Comparison of ENCODE assay signal across 8 mouse cellular contexts in genomic region chr5:100158791-100159637, GRCm38 (mm10). TPM values are rescaled to one million over a fixed set of nuclear protein-coding genes. Genes with fewer than 3 reads are reported as not detected.
DNase-seq lines count a peak whose midpoint lies in the region; ATAC-seq and TF ChIP-seq lines count a peak whose summit lies in the region.

No protein-coding gene starts in this region.

- peak overlapping the region; percentile 60 for H3K4me3 ChIP-seq in heart, adult 2 months
- peak overlapping the region; percentile 59 for H3K4me3 ChIP-seq in kidney, adult 2 months (ENCODE audit: insufficient read depth, low read depth, low read length)
- H3K4me3 ChIP-seq in liver, embryonic 12.5 days = peak overlapping the region; percentile 61

- H3K27ac ChIP-seq in heart, adult 2 months = peak overlapping the region; percentile 45
- no peak overlapping the region; the same call in 1 of the 2 replicates for H3K27ac ChIP-seq in kidney, adult 2 months (ENCODE audit: insufficient read depth, low read depth, low read length)
- H3K27ac ChIP-seq in liver, embryonic 12.5 days = no peak overlapping the region

- no peaks in the 10 kb centered on the region for H3K9me3 ChIP-seq in liver, embryonic 12.5 days (replicated peaks)

- H3K4me2 ChIP-seq in liver, embryonic 12.5 days = peak overlapping the region; percentile 72

- intact Hi-C loops in heart, adult 2 months (cut with DNase I) = loop anchor here (5.0 kb wide), 1 partner anchor 87 kb away; no protein-coding TSS in a partner anchor

- no peak for TF ChIP-seq POLR2A in heart, adult 2 months (IDR thresholded peaks at IDR 0.05; ENCODE audit: insufficient read depth, low read depth, low read length)
- no peak for TF ChIP-seq POLR2A in kidney, adult 2 months (IDR thresholded peaks at IDR 0.05; ENCODE audit: low read depth, low read length)

- no peaks in the 10 kb centered on the region for H3K79me2 ChIP-seq in heart, adult 2 months (replicated peaks; ENCODE audit: control insufficient read depth, insufficient read depth, low read length)

- H3K4me1 ChIP-seq in heart, adult 2 months (ENCODE audit: control insufficient read depth, insufficient read depth, low read length) = no peaks in the 10 kb centered on the region; the same call in 1 of the 2 replicates
- no peaks in the 10 kb centered on the region for H3K4me1 ChIP-seq in kidney, adult 2 months (ENCODE audit: control insufficient read depth, insufficient read depth, low read length)
- peaks cover 7% of the 10 kb centered on the region; the same call in 1 of the 2 replicates for H3K4me1 ChIP-seq in liver, embryonic 12.5 days

- TF ChIP-seq EP300 in heart, adult 2 months (IDR thresholded peaks at IDR 0.05; ENCODE audit: insufficient read depth, low read depth, low read length) = no peak

- peak; percentile 18 to 25 for DNase-seq in left cerebral cortex, adult 8-10 months (ENCODE audit: low spot score in 2 of 2)
- no peak for DNase-seq in left cerebral cortex, adult 11 months (ENCODE audit: low spot score)
- DNase-seq in cerebellum, postnatal 14 days = peak; percentile 79 to 81
- DNase-seq in heart, adult 2 months = peak; percentile 39 to 53
- DNase-seq in kidney, adult 2 months = peak; percentile 55
- peak; percentile 69 for DNase-seq in neural tube, embryonic 10.5 days (ENCODE audit: extremely low spot score, low spot score)
- DNase-seq in urinary bladder, postnatal 36 days (ENCODE audit: low spot score in 2 of 2) = peak; percentile 9 to 20

- H3K27me3 ChIP-seq in heart, adult 2 months (ENCODE audit: control insufficient read depth, insufficient read depth, low read length) = peaks cover 2% of the 10 kb centered on the region
- H3K27me3 ChIP-seq in kidney, adult 2 months (replicated peaks; ENCODE audit: control insufficient read depth, insufficient read depth, low read length) = no peaks in the 10 kb centered on the region; the same call in 1 of the 2 replicates
- H3K27me3 ChIP-seq in liver, embryonic 12.5 days (replicated peaks) = peaks cover 67% of the 10 kb centered on the region

- WGBS in heart, adult 2 months = 1% methylated on average over 89 of the region's 101 CpGs
- 1% methylated on average over 95 of the region's 101 CpGs for WGBS in kidney, adult 2 months
- WGBS in liver, embryonic 12.5 days (ENCODE audit: insufficient replicate concordance) = under 1% methylated on average over 90 of the region's 101 CpGs

- ATAC-seq in liver, embryonic 12.5 days = 0 out of 2 replicates have a peak, but pooled peaks have one; percentile 32

- no peak for TF ChIP-seq CTCF in heart, adult 2 months (IDR thresholded peaks at IDR 0.05)
- no peak for TF ChIP-seq CTCF in kidney, adult 2 months (conservative IDR thresholded peaks at IDR 0.05; ENCODE audit: insufficient read depth, insufficient read length, low read depth, low read length)

- H3K36me3 ChIP-seq in heart, adult 2 months (ENCODE audit: control insufficient read depth, insufficient read depth, low read length) = no peaks in the 10 kb centered on the region
- no peaks in the 10 kb centered on the region for H3K36me3 ChIP-seq in kidney, adult 2 months (ENCODE audit: control insufficient read depth, insufficient read depth, low read length)
- no peaks in the 10 kb centered on the region for H3K36me3 ChIP-seq in liver, embryonic 12.5 days

- peak overlapping the region; percentile 79 for H3K9ac ChIP-seq in heart, adult 2 months (ENCODE audit: low read depth, low read length)
- H3K9ac ChIP-seq in liver, embryonic 12.5 days = peak overlapping the region; percentile 32; the same call in 1 of the 2 replicates

RNA-seq across cellular contexts. Expression of gene Tmem150c, which starts 0.6 kb away (rescaled TPM):
- 10 to 100 TPM; 37.1 to 49.5 (median 40.4) TPM for total RNA-seq in left cerebral cortex, adult 8-10 months (2022)
- 1 to 10 TPM; 6.3 to 7.7 TPM for total RNA-seq in heart, adult 2 months (2021)
- 3.7 and 3.9 TPM in 2 replicates for polyA plus RNA-seq in heart, adult 2 months (2012; rRNA removed)
- 8.1 and 9.9 TPM in 2 replicates for polyA plus RNA-seq in kidney, adult 2 months (2012; rRNA removed)
- 1.0 and 1.5 TPM in 2 replicates for polyA plus RNA-seq in liver, embryonic 12.5 days (2016; fragmentation: Nextera tagmentation; extraction: Ambion mirVana)
